12 mouse cellular contexts compared by ENCODE assay signal in genomic region chr4:43693806-43694241, GRCm38 (mm10). TPM values are rescaled to one million over a fixed set of nuclear protein-coding genes. Genes with fewer than 3 reads are reported as not detected.
DNase-seq lines count a peak whose midpoint lies in the region; ATAC-seq lines count a peak whose summit lies in the region.
"Had no signal": no experiment of that assay in that cellular context is flagged by ENCODE, and none has a peak within 500 bp of the region (broad histone marks: within the 10 kb centered on the region; RNA-seq: fewer than 3 reads in every experiment).

No protein-coding gene starts in this region.

- no peak overlapping the region for H3K4me3 ChIP-seq in intestine, embryonic 15.5 days (replicated peaks)
- no peak overlapping the region for H3K4me3 ChIP-seq in intestine, embryonic 16.5 days (ENCODE audit: low read length)
- no peak overlapping the region for H3K4me3 ChIP-seq in midbrain, embryonic 10.5 days
- H3K4me3 ChIP-seq in forebrain, embryonic 14.5 days (ENCODE audit: low read depth, low read length) = no peak overlapping the region

- no peaks in the 10 kb centered on the region for H3K9me3 ChIP-seq in intestine, embryonic 15.5 days
- H3K9me3 ChIP-seq in intestine, embryonic 16.5 days (ENCODE audit: control insufficient read depth, low read length) = no peaks in the 10 kb centered on the region
- H3K9me3 ChIP-seq in midbrain, embryonic 10.5 days (replicated peaks) = no peaks in the 10 kb centered on the region
- H3K9me3 ChIP-seq in forebrain, embryonic 14.5 days (replicated peaks; ENCODE audit: control insufficient read depth, low read length) = no peaks in the 10 kb centered on the region

- H3K4me1 ChIP-seq in intestine, embryonic 15.5 days (replicated peaks) = 0 out of 2 replicates have a peak, but pooled peaks cover 3% of the 10 kb centered on the region
- peaks cover 7% of the 10 kb centered on the region; the same call in 1 of the 2 replicates for H3K4me1 ChIP-seq in intestine, embryonic 16.5 days (ENCODE audit: control insufficient read depth, insufficient read depth, low read length)
- H3K4me1 ChIP-seq in midbrain, embryonic 10.5 days = peaks cover 4% of the 10 kb centered on the region; the same call in 1 of the 2 replicates
- no peaks in the 10 kb centered on the region for H3K4me1 ChIP-seq in forebrain, embryonic 14.5 days (ENCODE audit: control insufficient read depth, insufficient read depth, low read length)

- 64% methylated on average over 5 of the region's 5 CpGs for WGBS in intestine, embryonic 15.5 days
- 68% methylated on average over 5 of the region's 5 CpGs for WGBS in intestine, embryonic 16.5 days
- WGBS in midbrain, embryonic 10.5 days = 82% methylated on average over 5 of the region's 5 CpGs
- 82% methylated on average over 5 of the region's 5 CpGs for WGBS in forebrain, embryonic 14.5 days

- ATAC-seq in intestine, embryonic 15.5 days = 0 out of 2 replicates have a peak, but pooled peaks have one; percentile 63
- no peak for ATAC-seq in intestine, embryonic 16.5 days
- peak; percentile 48; the same call in 1 of the 2 replicates for ATAC-seq in megakaryocyte-erythroid progenitor cell, adult 5-6 weeks (replicated peaks; ENCODE audit: low FRiP score, low TSS enrichment, poor library complexity, severe bottlenecking)
- ATAC-seq in forebrain, embryonic 14.5 days = no peak

- H3K27me3 ChIP-seq in intestine, embryonic 15.5 days (replicated peaks) = no peaks in the 10 kb centered on the region
- H3K27me3 ChIP-seq in intestine, embryonic 16.5 days (replicated peaks; ENCODE audit: control insufficient read depth, insufficient read depth, low read length) = no peaks in the 10 kb centered on the region
- H3K27me3 ChIP-seq in midbrain, embryonic 10.5 days (ENCODE audit: low read depth, poor library complexity, severe bottlenecking) = no peaks in the 10 kb centered on the region
- H3K27me3 ChIP-seq in forebrain, embryonic 14.5 days (replicated peaks; ENCODE audit: control insufficient read depth, insufficient read depth, low read length) = no peaks in the 10 kb centered on the region

- 0 out of 2 replicates have a peak, but pooled peaks cover 2% of the 10 kb centered on the region for H3K36me3 ChIP-seq in intestine, embryonic 15.5 days
- H3K36me3 ChIP-seq in intestine, embryonic 16.5 days (ENCODE audit: control insufficient read depth, insufficient read depth, low read length) = no peaks in the 10 kb centered on the region
- peaks cover 14% of the 10 kb centered on the region for H3K36me3 ChIP-seq in midbrain, embryonic 10.5 days
- H3K36me3 ChIP-seq in forebrain, embryonic 14.5 days (ENCODE audit: control insufficient read depth, insufficient read depth, low read length) = peaks cover 23% of the 10 kb centered on the region

- no peak overlapping the region for H3K27ac ChIP-seq in intestine, embryonic 15.5 days
- H3K27ac ChIP-seq in intestine, embryonic 16.5 days (ENCODE audit: low read length) = no peak overlapping the region
- no peak overlapping the region for H3K27ac ChIP-seq in midbrain, embryonic 10.5 days (replicated peaks)
- H3K27ac ChIP-seq in forebrain, embryonic 14.5 days (ENCODE audit: low read depth, low read length) = no peak overlapping the region
- H3K27ac ChIP-seq: kidney, postnatal 0 days had no signal

- H3K9ac ChIP-seq in intestine, embryonic 15.5 days = no peak overlapping the region
- no peak overlapping the region for H3K9ac ChIP-seq in intestine, embryonic 16.5 days (ENCODE audit: low read depth, low read length)
- no peak overlapping the region for H3K9ac ChIP-seq in forebrain, embryonic 14.5 days (ENCODE audit: low read length)

- no peak overlapping the region for H3K4me2 ChIP-seq in intestine, embryonic 15.5 days (replicated peaks)
- no peak overlapping the region for H3K4me2 ChIP-seq in intestine, embryonic 16.5 days (ENCODE audit: low read depth, low read length)
- H3K4me2 ChIP-seq in forebrain, embryonic 14.5 days (ENCODE audit: low read length) = no peak overlapping the region

- intact Hi-C loops in heart, postnatal 25 days (cut with DNase I) = no loop called here

- DNase-seq in adrenal gland, adult 2 months = peak; percentile 84
- peak; percentile 49 for DNase-seq in heart, postnatal 25 days (ENCODE audit: low spot score)
- no peak for DNase-seq in layer of hippocampus, adult 18-20 months (ENCODE audit: low spot score in 2 of 2)
- DNase-seq in midbrain, embryonic 10.5 days (ENCODE audit: low spot score) = no peak
- no peak for DNase-seq in forebrain, embryonic 14.5 days (ENCODE audit: low spot score)
- DNase-seq: cerebellum, adult 11 months had no signal

RNA-seq across cellular contexts. Expression of gene Olfr70, which starts 6.8 kb away (rescaled TPM):
- polyA plus RNA-seq in intestine, embryonic 15.5 days (2015; fragmentation: Nextera tagmentation; extraction: Ambion mirVana) = not detected in 2 replicates
- polyA plus RNA-seq in intestine, embryonic 16.5 days (2015; fragmentation: Nextera tagmentation; extraction: Ambion mirVana) = not detected in 2 replicates
- total RNA-seq in adrenal gland, adult 2 months (2021) = not detected
- polyA plus RNA-seq in adrenal gland, adult 2 months (2012; rRNA removed) = not detected in 2 replicates
- total RNA-seq in heart, postnatal 25 days (2021) = not detected
- not detected in 2 replicates for total RNA-seq in megakaryocyte-erythroid progenitor cell, adult 5-6 weeks (2014; fragmentation: Nextera tagmentation)
- total RNA-seq in megakaryocyte-erythroid progenitor cell, adult 5-6 weeks (2017) = not detected in 2 replicates
- total RNA-seq in layer of hippocampus, adult 18-20 months (2021) = not detected
- not detected in 2 replicates for polyA plus RNA-seq in midbrain, embryonic 10.5 days (2016; fragmentation: Nextera tagmentation; extraction: Ambion mirVana)
- not detected in 2 replicates for polyA plus RNA-seq in forebrain, embryonic 14.5 days (2014; fragmentation: Nextera tagmentation; extraction: Ambion mirVana)
- polyA plus RNA-seq: kidney, postnatal 0 days; limb, embryonic 14.5 days; testis, adult 2 months had no signal

RNA-seq across cellular contexts. Expression of gene Olfr71, which starts 16.2 kb away (rescaled TPM):
- not detected in 2 replicates for polyA plus RNA-seq in intestine, embryonic 15.5 days (2015; fragmentation: Nextera tagmentation; extraction: Ambion mirVana)
- not detected in 2 replicates for polyA plus RNA-seq in intestine, embryonic 16.5 days (2015; fragmentation: Nextera tagmentation; extraction: Ambion mirVana)
- not detected for total RNA-seq in adrenal gland, adult 2 months (2021)
- not detected in 2 replicates for polyA plus RNA-seq in adrenal gland, adult 2 months (2012; rRNA removed)
- not detected for total RNA-seq in heart, postnatal 25 days (2021)
- not detected in 2 replicates for total RNA-seq in megakaryocyte-erythroid progenitor cell, adult 5-6 weeks (2014; fragmentation: Nextera tagmentation)
- total RNA-seq in megakaryocyte-erythroid progenitor cell, adult 5-6 weeks (2017) = not detected in 2 replicates
- not detected for total RNA-seq in layer of hippocampus, adult 18-20 months (2021)
- polyA plus RNA-seq in midbrain, embryonic 10.5 days (2016; fragmentation: Nextera tagmentation; extraction: Ambion mirVana) = not detected in 2 replicates
- polyA plus RNA-seq in forebrain, embryonic 14.5 days (2014; fragmentation: Nextera tagmentation; extraction: Ambion mirVana) = not detected in 2 replicates
- polyA plus RNA-seq: kidney, postnatal 0 days; limb, embryonic 14.5 days; testis, adult 2 months had no signal

RNA-seq across cellular contexts. Expression of gene Fam221b, which starts 24.9 kb away (rescaled TPM):
- 2.9 and 3.6 TPM in 2 replicates for polyA plus RNA-seq in intestine, embryonic 15.5 days (2015; fragmentation: Nextera tagmentation; extraction: Ambion mirVana)
- 1.6 and 2.2 TPM in 2 replicates for polyA plus RNA-seq in intestine, embryonic 16.5 days (2015; fragmentation: Nextera tagmentation; extraction: Ambion mirVana)
- total RNA-seq in adrenal gland, adult 2 months (2021) = under 1 TPM; 0.23 to 0.24 TPM
- not detected in 2 replicates for polyA plus RNA-seq in adrenal gland, adult 2 months (2012; rRNA removed)
- under 1 TPM; 0.20 to 0.26 TPM for total RNA-seq in heart, postnatal 25 days (2021)
- not detected in 2 replicates for total RNA-seq in megakaryocyte-erythroid progenitor cell, adult 5-6 weeks (2014; fragmentation: Nextera tagmentation)
- 0.15 and 0.28 TPM in 2 replicates for total RNA-seq in megakaryocyte-erythroid progenitor cell, adult 5-6 weeks (2017)
- 1 to 10 TPM; 1.5 to 1.8 TPM for total RNA-seq in layer of hippocampus, adult 18-20 months (2021)
- polyA plus RNA-seq in midbrain, embryonic 10.5 days (2016; fragmentation: Nextera tagmentation; extraction: Ambion mirVana) = 1.6 and 2.1 TPM in 2 replicates
- polyA plus RNA-seq in forebrain, embryonic 14.5 days (2014; fragmentation: Nextera tagmentation; extraction: Ambion mirVana) = 2.1 and 2.2 TPM in 2 replicates

RNA-seq across cellular contexts. Expression of gene Tmem8b, which starts 25.1 kb away (rescaled TPM):
- 3.3 and 3.5 TPM in 2 replicates for polyA plus RNA-seq in intestine, embryonic 15.5 days (2015; fragmentation: Nextera tagmentation; extraction: Ambion mirVana)
- polyA plus RNA-seq in intestine, embryonic 16.5 days (2015; fragmentation: Nextera tagmentation; extraction: Ambion mirVana) = 3.3 and 3.4 TPM in 2 replicates
- total RNA-seq in adrenal gland, adult 2 months (2021) = 1 to 10 TPM; 4.6 to 5.0 TPM
- polyA plus RNA-seq in adrenal gland, adult 2 months (2012; rRNA removed) = 14.7 and 17.5 TPM in 2 replicates
- total RNA-seq in heart, postnatal 25 days (2021) = 10 to 100 TPM; 15.8 to 16.9 TPM
- total RNA-seq in megakaryocyte-erythroid progenitor cell, adult 5-6 weeks (2014; fragmentation: Nextera tagmentation) = 1.2 and 2.5 TPM in 2 replicates
- 0.38 and 1.6 TPM in 2 replicates for total RNA-seq in megakaryocyte-erythroid progenitor cell, adult 5-6 weeks (2017)
- 10 to 100 TPM; 68.2 to 72.1 TPM for total RNA-seq in layer of hippocampus, adult 18-20 months (2021)
- polyA plus RNA-seq in midbrain, embryonic 10.5 days (2016; fragmentation: Nextera tagmentation; extraction: Ambion mirVana) = 4.6 and 7.2 TPM in 2 replicates
- 5.6 and 7.3 TPM in 2 replicates for polyA plus RNA-seq in forebrain, embryonic 14.5 days (2014; fragmentation: Nextera tagmentation; extraction: Ambion mirVana)

RNA-seq across cellular contexts. Expression of gene Hrct1, which starts 33.2 kb away (rescaled TPM):
- 0.98 and 1.4 TPM in 2 replicates for polyA plus RNA-seq in intestine, embryonic 15.5 days (2015; fragmentation: Nextera tagmentation; extraction: Ambion mirVana)
- polyA plus RNA-seq in intestine, embryonic 16.5 days (2015; fragmentation: Nextera tagmentation; extraction: Ambion mirVana) = 1.1 TPM in 2 replicates
- 1 to 10 TPM; 2.2 to 3.9 TPM for total RNA-seq in adrenal gland, adult 2 months (2021)
- 8.1 and 14.2 TPM in 2 replicates for polyA plus RNA-seq in adrenal gland, adult 2 months (2012; rRNA removed)
- total RNA-seq in heart, postnatal 25 days (2021) = 1 to 10 TPM; 3.3 to 3.4 TPM
- not detected in 2 replicates for total RNA-seq in megakaryocyte-erythroid progenitor cell, adult 5-6 weeks (2014; fragmentation: Nextera tagmentation)
- total RNA-seq in megakaryocyte-erythroid progenitor cell, adult 5-6 weeks (2017) = not detected in 2 replicates
- total RNA-seq in layer of hippocampus, adult 18-20 months (2021) = 1 to 10 TPM in 1 of 2 experiments, under 1 TPM in 1; 0.79 to 1.6 TPM
- 0.21 TPM in 1 of 2 replicates, not detected in the other for polyA plus RNA-seq in midbrain, embryonic 10.5 days (2016; fragmentation: Nextera tagmentation; extraction: Ambion mirVana)
- 0.36 and 0.45 TPM in 2 replicates for polyA plus RNA-seq in forebrain, embryonic 14.5 days (2014; fragmentation: Nextera tagmentation; extraction: Ambion mirVana)

Comparison
In these comparisons a context has a peak if more than half of its experiments do, and no peak if none do; other contexts are left out.
1. ATAC-seq: peak in intestine, embryonic 15.5 days (single experiment) and megakaryocyte-erythroid progenitor cell, adult 5-6 weeks (single experiment); none in intestine, embryonic 16.5 days (single experiment) and forebrain, embryonic 14.5 days (single experiment).
2. DNase-seq: peak in adrenal gland, adult 2 months (single experiment) and heart, postnatal 25 days (single experiment); none in layer of hippocampus, adult 18-20 months (0 of 2), midbrain, embryonic 10.5 days (single experiment) and forebrain, embryonic 14.5 days (single experiment).